Mouse (Mus musculus): ENCODE measurements around the gene Ryr2. TPM values are rescaled to one million over a fixed set of nuclear protein-coding genes. Genes with fewer than 3 reads are reported as not detected.
"Not testable (repeated sequence)": the region's sequence is repeated elsewhere in the genome, so short reads cannot be mapped to it uniquely, and the experiment has no call there.

Ryr2 gene
- polyA plus RNA-seq, 1 experiment from 2014 or later, result 1.2 TPM

DNA sequence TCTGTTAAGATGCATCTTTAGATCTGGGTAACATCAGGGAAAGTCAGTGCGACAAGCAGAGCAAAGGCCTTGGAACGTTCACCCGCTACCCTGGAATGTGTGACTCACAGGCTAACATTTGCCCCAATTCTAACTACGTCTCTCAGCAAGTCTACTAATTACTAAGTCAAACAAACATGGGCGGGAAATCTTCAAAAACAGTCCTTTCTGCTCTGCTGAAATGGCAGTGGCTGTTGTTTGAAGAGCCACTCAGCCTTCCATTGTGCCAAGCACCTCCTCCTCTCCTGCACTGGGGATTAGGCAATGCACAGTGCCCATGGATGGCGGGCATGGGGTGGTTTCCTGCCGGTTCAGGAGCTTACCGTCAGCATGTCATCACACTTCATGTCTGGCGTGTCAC lies 540.3 kb downstream of the Ryr2 start:
- no peaks in the 10 kb centered on the region for H3K4me1 ChIP-seq
- no peak overlapping the region for H3K4me3 ChIP-seq
- WGBS, result 67% methylated on average over 9 of the region's 9 CpGs
- H3K9me3 ChIP-seq, result no peaks in the 10 kb centered on the region
- no peaks in the 10 kb centered on the region for H3K27me3 ChIP-seq
- no peak for ATAC-seq (ENCODE audit: insufficient number of reproducible peaks, insufficient read depth, low FRiP score, low TSS enrichment)
- H3K4me2 ChIP-seq (replicated peaks), result no peak overlapping the region
- H3K27ac ChIP-seq, result no peak overlapping the region
- H3K9ac ChIP-seq, result no peak overlapping the region
- no peaks in the 10 kb centered on the region for H3K36me3 ChIP-seq

- Histone ChIP-seq H3K4me1 (no peaks in the 10 kb centered on the region), H3K27ac (no peak overlapping the region), H3K27me3 (no peaks in the 10 kb centered on the region), H3K9ac (no peak overlapping the region), H3K4me2 (replicated peaks) (no peak overlapping the region), H3K9me3 (no peaks in the 10 kb centered on the region), H3K36me3 (no peaks in the 10 kb centered on the region), H3K4me3 (no peak overlapping the region)
- ATAC-seq (ENCODE audit: insufficient number of reproducible peaks, insufficient read depth, low FRiP score, low TSS enrichment), result peak; percentile 52; the same call in 1 of the 2 replicates
- 16% methylated on average over 1 of the region's 1 CpGs for WGBS
Observed at GRCm38 (mm10) chr13:11563224-11564024, 543.3 kb downstream of the Ryr2 start.

DNA sequence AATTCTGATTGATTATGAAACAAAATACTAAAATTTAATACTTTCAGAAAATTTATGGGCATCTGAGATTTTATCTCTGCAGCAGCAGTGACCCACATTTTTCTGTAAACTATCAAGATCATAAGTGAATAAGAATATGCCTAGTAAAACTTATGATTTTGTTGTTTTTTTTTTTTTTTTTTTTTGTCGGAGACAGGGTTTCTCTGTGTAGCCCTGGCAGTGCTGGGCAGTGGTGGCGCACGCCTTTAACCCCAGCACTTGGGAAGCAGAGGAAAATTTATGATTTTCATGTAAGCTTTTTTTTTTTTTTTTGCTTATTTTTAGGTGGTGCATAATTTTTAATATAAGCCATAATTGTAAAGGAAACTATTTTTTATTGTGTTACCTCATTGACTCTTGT lies 557.1 kb downstream of the Ryr2 start:
- no peaks in the 10 kb centered on the region for H3K27me3 ChIP-seq
- no peak overlapping the region for H3K4me3 ChIP-seq
- H3K4me1 ChIP-seq, result no peaks in the 10 kb centered on the region
- H3K27ac ChIP-seq, result no peak overlapping the region
- H3K4me2 ChIP-seq (replicated peaks), result no peak overlapping the region
- 94% methylated on average over 3 of the region's 3 CpGs for WGBS
- H3K9ac ChIP-seq, result no peak overlapping the region
- no peak for ATAC-seq (ENCODE audit: insufficient number of reproducible peaks, insufficient read depth, low FRiP score, low TSS enrichment)
- H3K9me3 ChIP-seq, result no peaks in the 10 kb centered on the region
- H3K36me3 ChIP-seq, result no peaks in the 10 kb centered on the region

- not testable (repeated sequence) for H3K9me3 ChIP-seq; H3K9ac ChIP-seq; ATAC-seq (ENCODE audit: insufficient number of reproducible peaks, insufficient read depth, low FRiP score, low TSS enrichment); H3K4me1 ChIP-seq; H3K27me3 ChIP-seq; H3K27ac ChIP-seq; H3K4me2 ChIP-seq (replicated peaks); H3K4me3 ChIP-seq; H3K36me3 ChIP-seq
- WGBS, result 78% methylated on average over 15 of the region's 15 CpGs
Observed at GRCm38 (mm10) chr13:11549136-11549535, 557.6 kb downstream of the Ryr2 start.

- no peak overlapping the region for H3K9ac ChIP-seq
- H3K27me3 ChIP-seq, result no peaks in the 10 kb centered on the region
- no peaks in the 10 kb centered on the region for H3K4me1 ChIP-seq
- H3K27ac ChIP-seq, result no peak overlapping the region
- H3K4me2 ChIP-seq (replicated peaks), result no peak overlapping the region
- H3K36me3 ChIP-seq, result no peaks in the 10 kb centered on the region
- no peaks in the 10 kb centered on the region for H3K9me3 ChIP-seq
- ATAC-seq (ENCODE audit: insufficient number of reproducible peaks, insufficient read depth, low FRiP score, low TSS enrichment), result no peak
- 37% methylated on average over 7 of the region's 7 CpGs for WGBS
- no peak overlapping the region for H3K4me3 ChIP-seq
Observed at GRCm38 (mm10) chr13:11545841-11546240, 560.9 kb downstream of the Ryr2 start.

- ATAC-seq (ENCODE audit: insufficient number of reproducible peaks, insufficient read depth, low FRiP score, low TSS enrichment), result no peak
- 79% methylated on average over 3 of the region's 3 CpGs for WGBS
- Histone ChIP-seq H3K4me1 (no peaks in the 10 kb centered on the region), H3K4me3 (no peak overlapping the region), H3K4me2 (replicated peaks) (no peak overlapping the region), H3K9me3 (no peaks in the 10 kb centered on the region), H3K27me3 (no peaks in the 10 kb centered on the region), H3K36me3 (no peaks in the 10 kb centered on the region), H3K27ac (no peak overlapping the region), H3K9ac (no peak overlapping the region)
Observed at GRCm38 (mm10) chr13:11542546-11542945, 564.2 kb downstream of the Ryr2 start.

- H3K36me3 ChIP-seq, result no peaks in the 10 kb centered on the region
- WGBS, result 78% methylated on average over 1 of the region's 1 CpGs
- no peak for ATAC-seq (ENCODE audit: insufficient number of reproducible peaks, insufficient read depth, low FRiP score, low TSS enrichment)
- H3K27ac ChIP-seq, result no peak overlapping the region
- H3K4me1 ChIP-seq, result no peaks in the 10 kb centered on the region
- H3K9me3 ChIP-seq, result no peaks in the 10 kb centered on the region
- no peak overlapping the region for H3K4me3 ChIP-seq
- no peak overlapping the region for H3K4me2 ChIP-seq (replicated peaks)
- H3K27me3 ChIP-seq, result no peaks in the 10 kb centered on the region
- no peak overlapping the region for H3K9ac ChIP-seq
Observed at GRCm38 (mm10) chr13:11536851-11537250, 569.9 kb downstream of the Ryr2 start.

DNA sequence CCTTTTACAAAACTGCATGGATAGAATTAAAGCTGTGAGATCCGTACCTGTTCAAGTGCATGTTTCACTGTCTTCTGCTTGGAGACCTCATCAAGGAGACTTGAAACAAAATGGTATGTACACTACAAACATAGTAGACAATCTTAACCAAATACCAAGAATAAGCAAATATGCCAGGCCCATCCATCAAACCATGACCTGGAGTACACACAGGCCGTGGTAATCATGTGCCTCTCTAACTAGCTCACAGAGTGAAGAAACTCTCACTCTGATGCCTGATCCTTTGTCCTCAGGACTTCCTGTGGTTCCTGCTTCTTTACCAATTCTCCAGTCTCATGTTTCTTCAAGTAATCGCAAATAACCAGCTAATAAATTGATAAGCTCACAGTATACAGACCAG lies 570.9 kb downstream of the Ryr2 start:
- H3K9me3 ChIP-seq, result no peaks in the 10 kb centered on the region
- no peaks in the 10 kb centered on the region for H3K36me3 ChIP-seq
- no peak overlapping the region for H3K9ac ChIP-seq
- H3K4me3 ChIP-seq, result no peak overlapping the region
- H3K27me3 ChIP-seq, result no peaks in the 10 kb centered on the region
- ATAC-seq (ENCODE audit: insufficient number of reproducible peaks, insufficient read depth, low FRiP score, low TSS enrichment), result no peak
- H3K4me1 ChIP-seq, result no peaks in the 10 kb centered on the region
- 80% methylated on average over 3 of the region's 3 CpGs for WGBS
- H3K4me2 ChIP-seq (replicated peaks), result no peak overlapping the region
- H3K27ac ChIP-seq, result no peak overlapping the region

DNA sequence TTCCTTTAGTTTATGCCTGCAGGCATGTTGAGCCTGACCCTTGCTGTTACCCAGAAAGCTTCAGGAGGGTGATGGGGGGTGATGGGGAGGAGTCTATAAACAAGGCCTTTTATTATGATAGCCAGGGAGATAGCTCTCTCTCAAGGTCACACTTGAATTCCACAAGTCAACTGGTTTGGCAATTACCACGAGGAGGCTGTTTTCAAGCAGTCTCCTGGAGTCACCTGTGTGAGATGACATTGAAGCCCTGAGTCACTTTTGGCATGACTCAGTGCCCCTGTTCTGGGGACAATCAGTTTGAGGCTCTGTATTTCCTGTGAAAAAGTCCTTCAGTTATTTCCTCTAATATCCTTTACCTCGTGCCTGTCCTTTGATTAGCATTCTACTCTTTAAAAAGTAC lies 573.5 kb downstream of the Ryr2 start:
- Histone ChIP-seq H3K9ac (no peak overlapping the region), H3K27ac (no peak overlapping the region), H3K4me2 (replicated peaks) (no peak overlapping the region), H3K4me1 (no peaks in the 10 kb centered on the region), H3K9me3 (no peaks in the 10 kb centered on the region), H3K36me3 (no peaks in the 10 kb centered on the region), H3K27me3 (no peaks in the 10 kb centered on the region), H3K4me3 (no peak overlapping the region)
- WGBS, result 24% methylated on average over 2 of the region's 2 CpGs
- ATAC-seq (ENCODE audit: insufficient number of reproducible peaks, insufficient read depth, low FRiP score, low TSS enrichment), result no peak

DNA sequence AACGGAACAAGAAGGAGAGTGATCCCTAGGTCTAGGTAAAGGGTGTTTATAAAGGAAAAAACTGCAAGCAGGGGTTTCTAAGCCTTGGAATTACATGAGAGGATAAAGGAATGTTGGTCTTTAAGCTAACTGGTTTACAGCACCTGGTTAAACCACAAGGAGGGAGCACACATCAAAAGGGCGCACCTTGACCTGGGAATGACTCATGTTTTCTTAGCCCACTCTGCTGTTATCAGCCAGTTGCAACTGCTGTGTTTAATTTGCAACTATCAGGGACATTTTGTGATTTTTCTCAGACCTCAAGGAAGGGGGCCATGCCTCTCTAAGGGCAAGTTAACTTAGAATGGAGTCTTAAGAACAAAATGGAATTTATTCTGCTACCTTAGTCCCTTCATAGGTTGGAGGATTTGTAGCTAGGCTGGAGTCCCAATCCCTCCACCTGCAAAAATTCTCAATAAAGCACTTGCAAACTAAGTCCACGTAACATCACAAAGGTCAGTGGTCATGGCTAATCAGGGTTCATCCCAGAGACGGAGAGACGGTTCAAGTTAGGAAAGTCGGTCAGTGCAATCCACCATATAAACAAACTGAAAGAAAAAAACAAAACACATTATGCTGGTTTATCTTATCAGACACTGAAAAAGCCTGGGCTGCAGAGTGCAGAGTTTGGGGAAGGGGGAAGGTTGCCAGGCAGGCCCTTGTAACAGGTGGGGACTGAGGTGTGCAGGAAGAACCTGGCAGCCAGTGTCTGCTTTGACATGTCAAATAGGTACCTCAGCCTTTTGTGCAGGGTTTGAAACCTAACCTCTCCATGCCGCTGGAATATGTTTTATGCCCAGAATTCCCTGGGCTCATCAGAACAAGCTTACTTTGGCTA lies 574.5 kb downstream of the Ryr2 start:
- Histone ChIP-seq H3K9me3 (no peaks in the 10 kb centered on the region), H3K4me1 (no peaks in the 10 kb centered on the region), H3K27me3 (no peaks in the 10 kb centered on the region), H3K4me3 (no peak overlapping the region), H3K27ac (no peak overlapping the region), H3K9ac (no peak overlapping the region), H3K4me2 (replicated peaks) (no peak overlapping the region), H3K36me3 (no peaks in the 10 kb centered on the region)
- ATAC-seq (ENCODE audit: insufficient number of reproducible peaks, insufficient read depth, low FRiP score, low TSS enrichment), result no peak
- WGBS, result 84% methylated on average over 7 of the region's 7 CpGs

- 84% methylated on average over 4 of the region's 4 CpGs for WGBS
- no peak for ATAC-seq (ENCODE audit: insufficient number of reproducible peaks, insufficient read depth, low FRiP score, low TSS enrichment)
- H3K4me1 ChIP-seq, result no peaks in the 10 kb centered on the region
- H3K4me3 ChIP-seq, result no peak overlapping the region
- no peak overlapping the region for H3K4me2 ChIP-seq (replicated peaks)
- no peaks in the 10 kb centered on the region for H3K27me3 ChIP-seq
- no peak overlapping the region for H3K9ac ChIP-seq
- H3K9me3 ChIP-seq, result no peaks in the 10 kb centered on the region
- no peaks in the 10 kb centered on the region for H3K36me3 ChIP-seq
- no peak overlapping the region for H3K27ac ChIP-seq
Observed at GRCm38 (mm10) chr13:11523612-11524011, 583.1 kb downstream of the Ryr2 start.

DNA sequence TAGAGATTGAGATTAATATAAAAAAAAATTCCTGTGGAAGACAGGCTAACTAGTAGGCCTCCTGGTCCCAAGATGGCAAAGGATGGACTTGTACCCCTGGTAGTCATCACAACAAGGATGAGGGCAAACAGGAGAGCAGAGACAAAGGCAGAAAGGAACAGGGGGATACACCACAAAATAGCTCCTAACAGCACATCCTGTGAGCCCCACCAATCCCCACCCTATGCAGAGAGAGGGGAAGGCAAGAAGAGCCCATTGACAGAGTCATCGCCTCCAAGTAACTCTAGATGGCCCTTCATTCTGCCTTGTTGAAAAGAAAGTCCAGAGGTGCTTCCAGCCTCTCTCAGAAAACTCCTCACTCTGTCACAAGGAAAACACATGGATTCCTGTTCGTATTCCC lies 586.0 kb downstream of the Ryr2 start:
- Histone ChIP-seq H3K4me2 (replicated peaks) (no peak overlapping the region), H3K4me1 (no peaks in the 10 kb centered on the region), H3K9me3 (no peaks in the 10 kb centered on the region), H3K27me3 (no peaks in the 10 kb centered on the region), H3K27ac (no peak overlapping the region), H3K4me3 (no peak overlapping the region), H3K9ac (no peak overlapping the region), H3K36me3 (no peaks in the 10 kb centered on the region)
- 80% methylated on average over 2 of the region's 2 CpGs for WGBS
- ATAC-seq (ENCODE audit: insufficient number of reproducible peaks, insufficient read depth, low FRiP score, low TSS enrichment), result no peak
